Mouse (Mus musculus) brain, embryonic 14.5 days (tissue): ENCODE measurements around the gene Fbln1.
A peak's percentile ranks its signal among the peaks of the same experiment; 100 is the strongest.

Experiments
- CTCF ChIP-seq: fragments of 200-500 bp; IDR thresholded peaks from 2 replicates; pipeline ENCODE4 v1.5.1; 2012; ENCODE audit warnings: inconsistent platforms, mild to moderate bottlenecking, moderate library complexity, borderline replicate concordance; ENCODE audit not compliant: insufficient read depth, insufficient read length; ENCODE audit errors: extremely low read depth
- POLR2A ChIP-seq: fragments of 200-500 bp; IDR thresholded peaks from 2 replicates; pipeline ENCODE4 v1.6.1; 2012; ENCODE audit warnings: mild to moderate bottlenecking, inconsistent platforms, borderline replicate concordance; ENCODE audit not compliant: poor library complexity, insufficient read depth, insufficient read length, severe bottlenecking; ENCODE audit errors: extremely low read depth

DNA sequence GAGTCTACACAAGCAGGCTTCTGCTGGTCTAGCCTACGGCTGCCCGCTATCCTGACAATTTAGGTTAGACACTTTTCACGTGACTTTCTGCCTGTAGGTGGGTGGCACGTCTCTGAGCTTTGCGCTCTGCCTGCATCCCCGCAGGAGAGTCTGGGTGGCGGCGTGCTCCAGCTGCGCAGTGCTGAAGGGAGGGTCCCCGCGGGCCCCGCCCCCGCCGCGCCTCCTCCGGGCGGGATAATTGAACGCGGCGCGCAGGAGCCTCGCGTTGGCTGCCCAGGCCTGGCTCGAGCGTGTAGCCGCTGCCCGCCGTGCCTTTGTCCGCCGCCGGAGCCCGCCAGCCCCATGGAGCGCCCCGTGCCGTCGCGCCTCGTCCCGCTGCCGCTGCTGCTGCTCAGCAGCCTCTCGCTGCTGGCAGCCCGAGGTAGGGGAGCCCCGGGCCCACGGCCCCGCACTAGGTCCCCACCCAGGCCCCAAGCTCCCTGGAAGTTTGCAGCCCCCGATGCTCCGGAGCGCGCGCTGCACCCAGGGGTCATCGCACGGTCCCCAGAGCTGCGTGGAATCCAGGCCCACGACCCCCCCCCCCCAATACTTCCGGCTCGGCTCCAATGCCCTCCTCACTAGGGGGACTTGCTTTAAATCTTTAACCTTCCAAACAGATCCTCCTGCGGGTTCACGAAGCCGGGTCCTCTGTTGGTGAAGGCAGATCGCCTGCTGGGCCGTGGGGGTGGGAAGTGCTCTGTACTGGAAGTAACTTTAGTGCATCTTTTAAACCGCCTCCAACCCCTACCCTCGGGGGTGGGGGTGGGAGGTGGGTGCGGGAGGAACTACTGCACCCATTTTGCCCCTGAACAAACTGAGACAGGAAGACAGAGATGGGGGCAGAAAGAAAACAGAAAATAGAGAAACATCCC is at the start of gene Fbln1:
- TF ChIP-seq POLR2A = peak; percentile 70; the same call in 1 of the 2 replicates
- no peak for TF ChIP-seq CTCF
